Mouse (Mus musculus): ENCODE results near the gene Enthd1. TPM values are rescaled to one million over a fixed set of nuclear protein-coding genes. Genes with fewer than 3 reads are reported as not detected.

The Enthd1 gene
- polyA plus RNA-seq, 1 experiment from 2014 or later: not detected

GRCm38 (mm10) chr15:80538075-80538474, 26.9 kb downstream of the Enthd1 start:
- no peaks in the 10 kb centered on the region for H3K36me3 ChIP-seq (ENCODE audit: control insufficient read depth, insufficient read depth, low read length)
- no peak overlapping the region for H3K4me3 ChIP-seq (ENCODE audit: low read depth, low read length)
- no peak for ATAC-seq (ENCODE audit: insufficient number of reproducible peaks, insufficient read depth, low FRiP score, low read depth)
- H3K4me2 ChIP-seq (replicated peaks; ENCODE audit: low read depth, low read length): no peak overlapping the region
- H3K27me3 ChIP-seq (ENCODE audit: control insufficient read depth, insufficient read depth, low read length): no peaks in the 10 kb centered on the region
- WGBS: 76% methylated on average over 2 of the region's 2 CpGs
- no peaks in the 10 kb centered on the region for H3K9me3 ChIP-seq (ENCODE audit: control insufficient read depth, low read depth, low read length)
- H3K27ac ChIP-seq (ENCODE audit: low read length): no peak overlapping the region
- H3K4me1 ChIP-seq (ENCODE audit: control insufficient read depth, insufficient read depth, low read length): no peaks in the 10 kb centered on the region
- H3K9ac ChIP-seq (replicated peaks; ENCODE audit: low read depth, low read length): no peak overlapping the region

GRCm38 (mm10) chr15:80536051-80536450, 28.9 kb downstream of the Enthd1 start:
- Histone ChIP-seq H3K9me3 (ENCODE audit: control insufficient read depth, low read depth, low read length) (no peaks in the 10 kb centered on the region), H3K36me3 (ENCODE audit: control insufficient read depth, insufficient read depth, low read length) (no peaks in the 10 kb centered on the region), H3K4me2 (replicated peaks; ENCODE audit: low read depth, low read length) (no peak overlapping the region), H3K9ac (replicated peaks; ENCODE audit: low read depth, low read length) (no peak overlapping the region), H3K27me3 (ENCODE audit: control insufficient read depth, insufficient read depth, low read length) (no peaks in the 10 kb centered on the region), H3K4me1 (ENCODE audit: control insufficient read depth, insufficient read depth, low read length) (no peaks in the 10 kb centered on the region), H3K4me3 (ENCODE audit: low read depth, low read length) (no peak overlapping the region), H3K27ac (ENCODE audit: low read length) (no peak overlapping the region)
- no peak for ATAC-seq (ENCODE audit: insufficient number of reproducible peaks, insufficient read depth, low FRiP score, low read depth)
- 73% methylated on average over 2 of the region's 2 CpGs for WGBS

- Histone ChIP-seq H3K4me2 (replicated peaks; ENCODE audit: low read depth, low read length) (no peak overlapping the region), H3K27me3 (ENCODE audit: control insufficient read depth, insufficient read depth, low read length) (no peaks in the 10 kb centered on the region), H3K4me1 (ENCODE audit: control insufficient read depth, insufficient read depth, low read length) (no peaks in the 10 kb centered on the region), H3K27ac (ENCODE audit: low read length) (no peak overlapping the region), H3K9me3 (ENCODE audit: control insufficient read depth, low read depth, low read length) (no peaks in the 10 kb centered on the region), H3K4me3 (ENCODE audit: low read depth, low read length) (no peak overlapping the region), H3K9ac (replicated peaks; ENCODE audit: low read depth, low read length) (no peak overlapping the region), H3K36me3 (ENCODE audit: control insufficient read depth, insufficient read depth, low read length) (no peaks in the 10 kb centered on the region)
- ATAC-seq (ENCODE audit: insufficient number of reproducible peaks, insufficient read depth, low FRiP score, low read depth): no peak
- 60% methylated on average over 6 of the region's 6 CpGs for WGBS
Measured at GRCm38 (mm10) chr15:80533274-80533673, 31.7 kb downstream of the Enthd1 start.

GRCm38 (mm10) chr15:80532281-80533072, 32.5 kb downstream of the Enthd1 start:
- no peak overlapping the region for H3K4me3 ChIP-seq (ENCODE audit: low read depth, low read length)
- no peak; the same call in 1 of the 2 replicates for ATAC-seq (ENCODE audit: insufficient number of reproducible peaks, insufficient read depth, low FRiP score, low read depth)
- no peak overlapping the region for H3K4me2 ChIP-seq (replicated peaks; ENCODE audit: low read depth, low read length)
- no peaks in the 10 kb centered on the region for H3K9me3 ChIP-seq (ENCODE audit: control insufficient read depth, low read depth, low read length)
- H3K27ac ChIP-seq (ENCODE audit: low read length): no peak overlapping the region
- H3K27me3 ChIP-seq (ENCODE audit: control insufficient read depth, insufficient read depth, low read length): no peaks in the 10 kb centered on the region
- H3K9ac ChIP-seq (replicated peaks; ENCODE audit: low read depth, low read length): no peak overlapping the region
- no peaks in the 10 kb centered on the region for H3K4me1 ChIP-seq (ENCODE audit: control insufficient read depth, insufficient read depth, low read length)
- H3K36me3 ChIP-seq (ENCODE audit: control insufficient read depth, insufficient read depth, low read length): no peaks in the 10 kb centered on the region
- WGBS: 77% methylated on average over 8 of the region's 8 CpGs

GRCm38 (mm10) chr15:80531026-80531425, 33.9 kb downstream of the Enthd1 start:
- H3K27ac ChIP-seq (ENCODE audit: low read length): no peak overlapping the region
- H3K9me3 ChIP-seq (ENCODE audit: control insufficient read depth, low read depth, low read length): no peaks in the 10 kb centered on the region
- ATAC-seq (ENCODE audit: insufficient number of reproducible peaks, insufficient read depth, low FRiP score, low read depth): no peak
- no peak overlapping the region for H3K4me2 ChIP-seq (replicated peaks; ENCODE audit: low read depth, low read length)
- WGBS: 84% methylated on average over 9 of the region's 9 CpGs
- H3K27me3 ChIP-seq (ENCODE audit: control insufficient read depth, insufficient read depth, low read length): no peaks in the 10 kb centered on the region
- no peak overlapping the region for H3K9ac ChIP-seq (replicated peaks; ENCODE audit: low read depth, low read length)
- H3K4me3 ChIP-seq (ENCODE audit: low read depth, low read length): no peak overlapping the region
- H3K36me3 ChIP-seq (ENCODE audit: control insufficient read depth, insufficient read depth, low read length): no peaks in the 10 kb centered on the region
- no peaks in the 10 kb centered on the region for H3K4me1 ChIP-seq (ENCODE audit: control insufficient read depth, insufficient read depth, low read length)

GRCm38 (mm10) chr15:80529955-80530869, 34.7 kb downstream of the Enthd1 start:
- H3K4me2 ChIP-seq (replicated peaks; ENCODE audit: low read depth, low read length): no peak overlapping the region
- H3K9me3 ChIP-seq (ENCODE audit: control insufficient read depth, low read depth, low read length): no peaks in the 10 kb centered on the region
- no peaks in the 10 kb centered on the region for H3K4me1 ChIP-seq (ENCODE audit: control insufficient read depth, insufficient read depth, low read length)
- H3K36me3 ChIP-seq (ENCODE audit: control insufficient read depth, insufficient read depth, low read length): no peaks in the 10 kb centered on the region
- H3K4me3 ChIP-seq (ENCODE audit: low read depth, low read length): no peak overlapping the region
- no peak for ATAC-seq (ENCODE audit: insufficient number of reproducible peaks, insufficient read depth, low FRiP score, low read depth)
- H3K27ac ChIP-seq (ENCODE audit: low read length): no peak overlapping the region
- WGBS: 45% methylated on average over 20 of the region's 20 CpGs
- H3K27me3 ChIP-seq (ENCODE audit: control insufficient read depth, insufficient read depth, low read length): no peaks in the 10 kb centered on the region
- H3K9ac ChIP-seq (replicated peaks; ENCODE audit: low read depth, low read length): no peak overlapping the region

GRCm38 (mm10) chr15:80521661-80522388, 43.1 kb downstream of the Enthd1 start:
- Histone ChIP-seq H3K27me3 (ENCODE audit: control insufficient read depth, insufficient read depth, low read length) (no peaks in the 10 kb centered on the region), H3K36me3 (ENCODE audit: control insufficient read depth, insufficient read depth, low read length) (no peaks in the 10 kb centered on the region), H3K9ac (replicated peaks; ENCODE audit: low read depth, low read length) (no peak overlapping the region), H3K27ac (ENCODE audit: low read length) (no peak overlapping the region), H3K9me3 (ENCODE audit: control insufficient read depth, low read depth, low read length) (no peaks in the 10 kb centered on the region), H3K4me3 (ENCODE audit: low read depth, low read length) (no peak overlapping the region), H3K4me1 (ENCODE audit: control insufficient read depth, insufficient read depth, low read length) (peaks cover 13% of the 10 kb centered on the region), H3K4me2 (replicated peaks; ENCODE audit: low read depth, low read length) (no peak overlapping the region)
- no peak for ATAC-seq (ENCODE audit: insufficient number of reproducible peaks, insufficient read depth, low FRiP score, low read depth)
- 27% methylated on average over 10 of the region's 10 CpGs for WGBS

GRCm38 (mm10) chr15:80519931-80520330, 45.0 kb downstream of the Enthd1 start:
- peaks cover 13% of the 10 kb centered on the region for H3K4me1 ChIP-seq (ENCODE audit: control insufficient read depth, insufficient read depth, low read length)
- H3K9me3 ChIP-seq (ENCODE audit: control insufficient read depth, low read depth, low read length): no peaks in the 10 kb centered on the region
- ATAC-seq (ENCODE audit: insufficient number of reproducible peaks, insufficient read depth, low FRiP score, low read depth): no peak
- H3K27ac ChIP-seq (ENCODE audit: low read length): no peak overlapping the region
- no peaks in the 10 kb centered on the region for H3K27me3 ChIP-seq (ENCODE audit: control insufficient read depth, insufficient read depth, low read length)
- no peaks in the 10 kb centered on the region for H3K36me3 ChIP-seq (ENCODE audit: control insufficient read depth, insufficient read depth, low read length)
- H3K9ac ChIP-seq (replicated peaks; ENCODE audit: low read depth, low read length): no peak overlapping the region
- no peak overlapping the region for H3K4me3 ChIP-seq (ENCODE audit: low read depth, low read length)
- no peak overlapping the region for H3K4me2 ChIP-seq (replicated peaks; ENCODE audit: low read depth, low read length)
- WGBS: 95% methylated on average over 5 of the region's 5 CpGs
